Mouse (Mus musculus): ENCODE results near the gene Cers6. TPM values are rescaled to one million over a fixed set of nuclear protein-coding genes. Genes with fewer than 3 reads are reported as not detected.

Gene Cers6
- polyA plus RNA-seq, 1 experiment, result 37.0 TPM

- no peak for DNase-seq (ENCODE audit: extremely low spot score in 1 of 2, low spot score in 1 of 2)
Measured at GRCm38 (mm10) chr2:68874575-68874974, 13.3 kb downstream of the Cers6 start.

GRCm38 (mm10) chr2:68879071-68879651 is 17.9 kb downstream of the Cers6 start:
- DNase-seq (ENCODE audit: extremely low spot score in 1 of 2, low spot score in 1 of 2), result no peak

- peak; percentile 64 to 81 for DNase-seq (ENCODE audit: extremely low spot score in 1 of 2, low spot score in 1 of 2)
Measured at GRCm38 (mm10) chr2:68884573-68884972, 23.3 kb downstream of the Cers6 start.

- DNase-seq (ENCODE audit: extremely low spot score in 1 of 2, low spot score in 1 of 2), result no peak
Measured at GRCm38 (mm10) chr2:68885206-68885605, 24.0 kb downstream of the Cers6 start.

DNA sequence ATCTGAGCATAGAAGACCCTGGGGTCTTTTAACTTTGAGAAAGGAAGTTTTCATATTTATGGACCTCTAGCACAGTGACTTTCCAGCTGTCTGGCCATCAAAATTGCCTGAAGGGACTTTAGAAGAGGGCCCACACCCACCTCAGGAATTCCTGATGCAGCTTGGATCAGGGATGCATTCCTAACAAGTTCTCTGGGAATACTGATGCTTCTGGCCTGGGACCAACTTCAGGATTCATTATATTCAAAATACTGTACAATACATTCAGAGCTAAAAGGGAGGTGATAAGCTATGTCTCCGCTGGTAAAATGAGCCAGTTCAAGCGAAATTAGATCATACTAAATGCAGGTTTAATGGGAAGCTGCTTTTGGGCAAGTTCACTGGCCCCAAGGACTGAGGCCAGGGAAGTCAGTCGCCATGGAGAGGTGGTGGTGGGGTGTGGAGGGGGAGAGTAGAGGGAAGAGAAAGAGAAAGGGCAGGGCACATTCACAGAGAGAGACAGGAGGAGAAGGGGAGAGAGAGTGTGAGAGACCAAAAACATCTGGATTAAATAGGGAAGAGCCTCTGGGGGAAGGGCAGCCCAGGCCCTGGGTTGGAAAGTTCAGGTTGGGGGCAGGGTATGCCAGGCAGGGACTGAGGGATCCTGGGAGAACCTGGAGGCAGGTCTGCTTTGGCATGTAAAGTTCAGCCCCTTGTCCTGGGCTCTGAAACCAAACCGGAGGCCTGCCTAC is 24.7 kb downstream of the Cers6 start:
- no peak for DNase-seq (ENCODE audit: extremely low spot score in 1 of 2, low spot score in 1 of 2)

DNA sequence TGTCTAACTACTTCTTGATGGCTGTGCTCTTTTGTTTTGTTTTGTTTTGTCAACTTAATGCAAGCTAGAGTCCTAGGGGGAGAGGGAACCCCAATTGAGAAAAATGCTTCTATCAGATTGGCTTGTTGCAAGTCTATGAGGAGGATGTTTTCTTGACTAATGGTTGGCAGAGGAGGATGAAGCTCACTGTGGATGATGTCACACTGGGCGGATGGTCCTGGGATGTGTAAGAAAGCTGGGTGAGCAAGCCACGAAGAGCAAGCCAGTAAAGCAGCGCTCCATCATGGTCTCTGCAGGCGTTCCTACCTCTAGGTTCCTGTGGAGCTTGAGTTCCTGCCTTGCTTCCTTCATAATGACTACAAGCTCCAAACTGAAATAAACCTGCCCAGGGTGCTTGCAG is 25.4 kb downstream of the Cers6 start:
- no peak for DNase-seq (ENCODE audit: extremely low spot score in 1 of 2, low spot score in 1 of 2)

- no peak for DNase-seq (ENCODE audit: extremely low spot score in 1 of 2, low spot score in 1 of 2)
Measured at GRCm38 (mm10) chr2:68888094-68888705, 27.0 kb downstream of the Cers6 start.

DNA sequence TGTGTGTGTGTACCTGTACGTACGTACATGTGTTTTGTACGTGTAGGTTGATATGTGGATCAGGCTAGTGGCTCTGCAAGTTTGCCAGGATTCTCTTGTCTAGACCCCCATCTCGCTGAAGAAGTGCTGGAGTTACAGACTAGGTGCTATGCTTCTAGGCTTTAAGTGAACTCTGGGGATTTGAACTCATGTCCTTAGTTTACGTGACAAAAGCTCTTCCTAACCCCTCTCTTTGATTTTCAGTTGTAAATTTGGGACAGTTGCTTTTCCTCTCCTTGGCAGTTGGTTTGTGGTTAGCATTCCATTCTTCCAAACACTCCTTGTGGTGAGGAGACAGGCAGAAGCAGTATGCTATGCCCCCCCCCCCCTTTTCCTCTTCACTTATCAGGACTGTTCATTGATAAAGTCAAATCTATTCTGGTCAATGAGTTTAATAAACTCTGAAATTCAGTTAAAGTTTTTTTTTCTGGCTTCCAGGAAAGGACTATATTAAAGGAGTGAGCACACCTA is 28.5 kb downstream of the Cers6 start:
- no peak for DNase-seq (ENCODE audit: extremely low spot score in 1 of 2, low spot score in 1 of 2)

DNA sequence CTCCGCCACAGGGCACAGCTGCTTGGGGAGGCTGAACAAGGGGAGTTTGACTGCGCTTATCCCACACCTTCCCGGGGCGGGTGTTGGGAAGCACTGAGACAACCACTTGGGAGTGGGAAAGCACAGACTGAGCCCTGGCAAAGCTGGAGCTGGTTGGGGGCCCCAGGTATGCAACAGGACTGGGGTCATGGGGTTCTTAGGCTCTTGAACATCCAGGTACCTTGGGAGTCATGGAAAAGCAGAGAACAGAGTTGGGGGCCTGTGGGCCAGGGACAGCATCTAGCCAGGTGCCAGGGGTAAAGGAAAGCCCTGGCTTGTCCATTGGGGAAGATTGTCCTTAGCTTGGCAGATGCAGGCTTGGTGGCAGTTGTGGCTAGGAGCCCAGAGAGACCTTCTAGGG is 31.2 kb downstream of the Cers6 start:
- DNase-seq (ENCODE audit: extremely low spot score in 1 of 2, low spot score in 1 of 2), result no peak

GRCm38 (mm10) chr2:68895044-68895764 is 34.0 kb downstream of the Cers6 start:
- DNase-seq (ENCODE audit: extremely low spot score in 1 of 2, low spot score in 1 of 2), result no peak

- peak; percentile 75 to 76 for DNase-seq (ENCODE audit: extremely low spot score in 1 of 2, low spot score in 1 of 2)
Measured at GRCm38 (mm10) chr2:68896196-68896595, 35.0 kb downstream of the Cers6 start.

DNA sequence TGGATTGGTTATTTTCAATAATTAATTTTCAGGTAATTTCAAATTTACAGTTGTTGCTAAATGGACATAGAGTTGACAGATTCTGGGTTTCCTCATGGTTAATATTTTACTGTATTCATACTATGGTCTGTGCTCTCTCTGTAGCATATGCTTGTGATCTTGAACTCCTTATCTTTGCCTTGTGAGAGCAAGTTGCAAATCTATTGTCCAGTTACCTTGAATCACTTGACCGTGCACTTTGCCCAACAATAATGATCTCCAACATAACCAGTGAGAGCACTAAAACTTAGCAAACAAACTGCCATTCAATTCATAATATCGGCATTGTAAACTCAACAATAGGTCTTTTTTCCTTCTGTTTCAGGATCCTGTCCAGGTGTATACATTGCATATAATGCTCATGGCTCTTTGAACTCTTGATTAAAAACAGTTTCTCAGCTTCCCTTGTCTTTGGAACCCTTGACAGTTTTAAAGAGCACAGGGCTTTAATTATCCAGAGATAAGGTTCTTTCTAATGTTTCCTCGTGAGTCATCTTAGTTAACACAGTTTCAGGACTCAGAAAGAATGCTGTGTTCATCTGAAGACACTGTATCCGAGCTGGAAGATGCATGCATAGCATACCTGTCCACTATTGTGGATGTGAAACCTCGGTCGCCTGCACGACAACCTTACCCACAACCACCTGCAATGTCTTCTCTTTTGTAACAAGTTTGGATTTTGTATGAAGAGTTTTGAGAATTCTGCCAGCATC is 38.7 kb downstream of the Cers6 start:
- no peak for DNase-seq (ENCODE audit: extremely low spot score in 1 of 2, low spot score in 1 of 2)

- DNase-seq (ENCODE audit: extremely low spot score in 1 of 2, low spot score in 1 of 2), result no peak
Measured at GRCm38 (mm10) chr2:68900640-68901378, 39.6 kb downstream of the Cers6 start.

- DNase-seq (ENCODE audit: extremely low spot score in 1 of 2, low spot score in 1 of 2), result no peak
Measured at GRCm38 (mm10) chr2:68901708-68902107, 40.5 kb downstream of the Cers6 start.

- DNase-seq (ENCODE audit: extremely low spot score in 1 of 2, low spot score in 1 of 2), result no peak
Measured at GRCm38 (mm10) chr2:68902546-68902945, 41.3 kb downstream of the Cers6 start.

GRCm38 (mm10) chr2:68906921-68907320 is 45.7 kb downstream of the Cers6 start:
- no peak for DNase-seq (ENCODE audit: extremely low spot score in 1 of 2, low spot score in 1 of 2)

DNA sequence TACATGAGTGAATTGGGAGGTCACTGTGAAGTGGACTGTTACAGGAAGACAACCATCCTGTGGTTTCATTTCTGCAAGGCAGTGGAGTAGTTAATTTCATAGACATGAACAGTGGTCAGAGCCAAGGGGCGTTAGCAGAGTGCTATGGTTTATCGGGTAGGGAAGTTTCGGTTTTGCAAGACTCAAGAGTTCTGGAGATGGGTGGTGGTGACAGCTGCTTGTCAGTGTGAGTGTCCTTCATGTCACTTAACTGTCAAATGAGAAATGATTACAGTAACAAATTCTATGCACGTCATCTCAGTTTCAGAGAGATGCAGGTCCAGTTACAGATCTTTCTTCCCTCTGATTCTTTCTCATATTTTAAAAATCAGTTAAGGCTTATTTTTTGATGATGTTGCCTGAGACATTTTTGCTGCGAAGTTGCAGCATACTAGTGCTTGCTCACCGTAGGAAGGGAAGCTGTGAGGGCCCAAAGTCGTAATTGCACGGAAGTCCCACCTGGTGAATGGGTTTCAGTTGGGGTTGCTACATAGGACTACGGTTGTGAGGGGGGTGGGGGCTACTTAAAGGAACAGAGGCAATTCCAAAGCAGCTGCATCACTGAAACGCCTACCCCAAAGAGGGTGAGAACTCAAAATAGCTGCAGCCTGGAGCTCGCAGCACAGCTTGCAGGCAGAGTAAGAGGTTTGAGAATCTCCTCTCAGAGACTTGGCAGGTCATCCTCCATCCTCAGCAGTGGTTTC is 46.7 kb downstream of the Cers6 start:
- DNase-seq (ENCODE audit: extremely low spot score in 1 of 2, low spot score in 1 of 2), result peak; percentile 23 to 49

GRCm38 (mm10) chr2:68910727-68911126 is 49.5 kb downstream of the Cers6 start:
- no peak for DNase-seq (ENCODE audit: extremely low spot score in 1 of 2, low spot score in 1 of 2)
